Mouse (Mus musculus): ENCODE results near the gene Ttl.

The Ttl gene

DNA sequence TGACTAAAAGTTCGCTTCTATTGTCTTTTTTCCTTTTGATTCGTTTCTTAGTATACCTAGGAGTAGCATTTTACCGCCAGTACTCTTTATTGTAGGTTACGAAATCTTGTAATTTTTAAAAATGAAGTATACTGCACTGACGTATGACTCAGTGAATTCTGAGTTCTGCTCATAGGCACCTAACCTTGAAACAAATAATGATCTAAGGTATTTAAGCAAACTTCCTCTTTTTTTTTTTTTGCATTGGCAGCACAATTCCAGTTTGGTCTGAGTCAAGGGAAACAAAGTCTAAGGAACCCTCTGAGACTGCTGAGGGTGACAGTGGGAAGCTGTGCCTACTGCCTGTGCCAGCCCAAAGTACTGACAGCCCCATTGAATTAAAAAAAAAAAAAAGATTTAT, 17.8 kb downstream of the Ttl start:
- DNase-seq (ENCODE audit: extremely low read depth, low read depth, low spot score) = no peak

DNA sequence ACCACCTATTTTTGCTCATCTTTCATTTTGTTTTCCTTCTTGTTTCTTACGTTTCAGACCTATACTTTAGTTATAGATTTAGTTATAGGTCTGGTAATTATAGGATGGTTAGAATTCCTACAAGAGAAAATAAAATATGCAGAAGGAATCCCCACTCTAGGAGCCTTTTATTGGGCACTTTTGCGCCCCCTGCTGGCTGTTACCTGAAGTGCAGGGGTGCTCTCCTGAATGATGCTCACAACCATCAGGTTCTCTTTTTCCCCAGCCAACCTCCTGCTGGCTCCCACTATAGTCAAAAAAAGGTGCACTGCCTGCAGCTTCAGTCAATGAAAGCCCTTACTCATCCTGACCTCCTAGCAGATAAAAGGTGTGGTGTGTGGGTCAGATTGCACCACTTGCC, 19.2 kb downstream of the Ttl start:
- no peak for DNase-seq (ENCODE audit: extremely low read depth, low read depth, low spot score)

DNA sequence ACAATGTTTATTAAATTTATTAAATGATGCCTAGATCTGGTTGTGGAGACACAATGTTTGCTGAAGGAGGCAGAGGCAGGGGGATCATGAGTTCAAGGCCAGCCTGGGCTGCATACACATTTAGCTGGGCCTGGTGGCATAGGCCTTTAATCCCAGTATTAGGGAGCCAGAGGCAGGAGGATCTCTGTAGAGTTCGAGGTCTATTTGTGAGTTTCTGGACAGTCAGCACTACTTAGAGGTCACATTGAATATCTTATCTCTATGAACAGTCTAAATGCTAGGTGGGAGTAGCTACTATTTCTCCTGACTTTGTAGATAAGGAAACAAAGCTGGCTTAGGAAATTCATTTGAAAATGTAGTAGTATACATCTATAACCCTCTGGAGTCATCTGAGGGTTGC, 21.8 kb downstream of the Ttl start:
- no peak for DNase-seq (ENCODE audit: extremely low read depth, low read depth, low spot score)

DNA sequence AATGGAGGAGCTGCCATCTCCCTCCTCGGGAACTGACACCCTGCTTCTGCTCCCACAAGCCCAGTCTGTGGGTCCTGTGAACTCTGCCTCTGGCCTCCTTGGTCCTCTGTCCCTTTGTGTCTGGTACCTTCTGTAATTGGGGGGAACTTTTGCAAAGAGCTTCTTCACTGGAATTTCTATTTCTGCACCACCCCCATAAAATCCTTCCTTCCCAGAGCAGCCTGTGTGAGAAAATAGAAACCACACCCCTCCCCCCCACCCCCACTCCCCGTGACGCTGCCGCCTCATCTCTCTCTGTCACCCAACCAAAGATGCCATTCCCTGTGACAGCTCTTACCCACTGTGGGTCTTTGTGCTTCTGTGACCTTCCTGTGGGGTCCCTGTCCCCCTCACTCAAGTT, 24.6 kb downstream of the Ttl start:
- no peak for DNase-seq (ENCODE audit: extremely low read depth, low read depth, low spot score)

DNA sequence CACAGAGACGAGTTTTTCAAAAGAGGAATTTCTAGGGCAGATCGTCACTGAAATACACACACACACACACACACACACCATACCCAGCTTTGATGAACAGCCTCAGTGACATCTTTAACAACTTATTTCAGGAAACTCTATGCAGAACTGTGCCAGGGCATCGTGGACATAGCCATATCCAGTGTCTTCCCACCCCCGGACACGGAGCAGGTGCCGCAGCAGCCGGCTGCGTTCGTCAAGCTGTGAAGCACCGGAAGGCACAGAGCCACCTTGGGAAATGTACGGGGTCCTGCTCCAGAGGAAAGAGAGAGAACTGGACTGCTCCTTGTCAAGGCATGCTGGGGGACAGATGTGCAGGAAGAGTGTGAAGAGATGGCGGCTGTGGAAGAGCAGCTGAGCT, 27.1 kb downstream of the Ttl start:
- DNase-seq (ENCODE audit: extremely low read depth, low read depth, low spot score) = no peak

DNA sequence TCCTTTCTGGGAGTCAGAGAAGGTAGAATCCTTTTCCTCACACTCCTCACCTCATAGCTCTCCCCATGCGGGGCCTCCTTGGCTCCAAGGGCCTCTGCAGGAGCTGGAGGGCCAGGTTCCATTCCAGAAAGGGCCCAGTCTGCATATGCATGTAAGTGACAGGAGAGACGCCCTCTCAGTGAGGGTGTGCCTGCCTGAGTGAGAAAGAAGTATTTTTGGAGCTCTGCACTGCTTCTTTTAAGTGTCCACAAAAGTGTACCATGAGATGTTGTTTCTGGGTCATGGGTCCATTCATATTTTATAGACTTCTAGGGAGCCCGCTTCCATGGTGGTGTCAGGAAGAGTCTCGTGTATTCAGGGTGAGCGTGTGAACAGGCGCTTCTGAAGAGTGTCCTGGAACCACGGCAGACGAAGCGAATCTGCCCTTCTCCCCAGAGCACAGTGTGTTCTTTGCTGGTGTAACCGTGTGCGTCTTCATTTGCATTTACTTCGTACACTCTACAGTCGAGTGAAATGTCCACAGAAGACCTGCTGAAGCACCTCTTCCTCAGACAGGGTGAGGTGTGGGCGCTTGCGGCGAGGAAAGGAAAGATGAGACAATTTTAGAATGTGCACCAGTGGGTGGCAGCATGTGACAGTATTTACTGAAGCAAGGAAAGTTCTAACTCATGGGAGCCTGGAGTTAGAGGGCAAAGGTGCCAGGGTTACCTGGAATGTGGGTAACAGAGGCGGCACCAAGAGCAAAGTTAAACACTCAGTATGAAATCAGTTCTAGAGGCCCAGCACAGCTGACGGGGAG, 28.4 kb downstream of the Ttl start:
- no peak for DNase-seq (ENCODE audit: extremely low read depth, low read depth, low spot score)

DNA sequence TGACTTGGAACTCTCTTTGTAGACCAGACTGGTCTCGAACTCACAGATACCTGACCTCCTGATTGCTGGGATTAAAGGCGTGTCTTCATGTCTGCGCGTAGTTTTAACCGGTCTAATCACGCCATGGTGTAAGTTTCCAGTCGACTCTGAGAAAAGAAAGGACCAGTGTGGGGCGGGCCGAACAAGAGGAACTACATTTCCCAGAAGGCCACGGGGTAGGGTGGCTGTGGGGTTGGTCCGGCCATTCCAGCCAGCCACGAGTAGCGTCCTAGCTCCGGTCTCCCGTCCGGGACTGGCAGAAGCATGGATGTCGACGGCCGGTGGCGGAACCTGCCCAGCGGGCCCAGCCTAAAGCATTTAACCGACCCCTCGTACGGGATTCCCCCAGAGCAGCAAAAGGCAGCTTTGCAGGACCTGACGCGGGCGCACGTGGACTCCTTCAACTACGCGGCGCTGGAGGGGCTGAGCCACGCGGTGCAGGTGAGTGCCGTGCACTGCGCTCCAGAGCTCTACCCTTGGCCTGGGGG, 35.1 kb downstream of the Ttl start, which contains the start of gene Polr1b:
Polr1b (plus strand) TSS at position 212 of the 527 bp plus-strand sequence.
- peak; percentile 54 for DNase-seq (ENCODE audit: extremely low read depth, low read depth, low spot score)

DNA sequence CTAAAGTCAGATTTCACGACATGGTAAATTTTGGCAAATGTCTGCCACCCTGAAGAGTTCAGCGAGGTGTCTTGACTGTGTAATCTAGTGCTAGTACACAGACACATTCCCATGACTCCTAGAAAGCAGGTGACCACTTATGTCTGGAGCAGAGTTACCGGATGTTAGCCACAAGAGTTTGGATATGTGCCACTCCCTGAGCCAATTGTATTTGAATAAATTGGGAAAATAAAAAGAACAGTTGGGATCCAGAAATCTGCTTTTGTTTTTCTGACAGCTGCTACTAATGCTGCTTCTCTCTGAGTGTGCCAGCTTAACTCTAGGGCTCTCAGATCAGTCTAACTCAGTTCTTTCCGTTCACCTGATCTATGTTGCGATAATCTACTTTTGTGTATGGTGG, 47.2 kb downstream of the Ttl start:
- DNase-seq (ENCODE audit: extremely low read depth, low read depth, low spot score) = no peak

DNA sequence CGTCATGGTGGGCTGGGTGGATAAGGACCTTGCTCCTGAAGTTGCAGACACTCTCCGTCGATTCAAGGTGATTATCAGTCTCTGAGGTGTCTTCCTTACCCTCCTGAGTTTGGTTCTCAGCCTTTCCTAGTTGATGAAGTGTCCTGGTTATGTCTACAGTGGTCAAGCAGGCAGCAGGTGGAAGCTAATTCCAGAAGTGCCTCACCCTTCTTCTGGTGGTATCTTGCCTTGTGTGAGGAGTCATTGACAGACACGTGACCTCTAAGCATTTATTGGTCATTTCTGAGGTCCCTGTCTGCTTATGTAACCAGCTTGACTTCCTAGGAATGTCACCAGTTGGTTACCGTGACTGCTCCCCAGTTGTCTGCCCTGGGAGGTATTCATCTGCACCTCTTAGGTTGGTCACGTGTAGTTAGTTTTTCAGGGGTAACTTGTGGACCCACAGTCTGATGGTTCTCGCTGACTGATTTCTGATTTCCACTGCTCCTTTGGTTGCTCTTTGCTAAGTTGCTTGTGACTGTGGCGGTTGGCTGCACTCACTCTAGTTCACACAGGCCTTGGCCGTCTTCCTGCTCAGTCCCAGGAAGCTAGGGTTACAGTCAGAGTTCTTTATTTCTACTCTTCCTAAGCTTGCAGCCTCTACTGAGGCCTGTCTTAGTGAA, 50.1 kb downstream of the Ttl start:
- no peak for DNase-seq (ENCODE audit: extremely low read depth, low read depth, low spot score)

DNA sequence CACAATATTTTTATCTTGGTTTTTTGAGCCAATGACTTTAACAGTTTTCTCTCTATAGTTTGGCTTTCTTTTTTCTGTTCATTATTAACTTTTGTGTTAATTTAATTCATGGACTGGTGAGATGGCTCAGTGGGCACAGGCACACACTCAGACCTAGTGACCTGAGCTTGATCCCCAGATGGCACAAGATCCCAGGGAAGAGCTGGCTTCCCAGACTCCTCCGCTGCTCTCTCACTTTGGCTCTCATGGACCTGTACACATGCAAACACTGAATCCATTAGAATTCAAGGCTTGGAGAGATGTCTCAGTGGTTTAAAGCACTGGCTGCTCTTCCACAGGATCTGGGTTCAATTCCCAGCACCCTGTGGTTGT, 50.6 kb downstream of the Ttl start:
- DNase-seq (ENCODE audit: extremely low read depth, low read depth, low spot score) = no peak

DNA sequence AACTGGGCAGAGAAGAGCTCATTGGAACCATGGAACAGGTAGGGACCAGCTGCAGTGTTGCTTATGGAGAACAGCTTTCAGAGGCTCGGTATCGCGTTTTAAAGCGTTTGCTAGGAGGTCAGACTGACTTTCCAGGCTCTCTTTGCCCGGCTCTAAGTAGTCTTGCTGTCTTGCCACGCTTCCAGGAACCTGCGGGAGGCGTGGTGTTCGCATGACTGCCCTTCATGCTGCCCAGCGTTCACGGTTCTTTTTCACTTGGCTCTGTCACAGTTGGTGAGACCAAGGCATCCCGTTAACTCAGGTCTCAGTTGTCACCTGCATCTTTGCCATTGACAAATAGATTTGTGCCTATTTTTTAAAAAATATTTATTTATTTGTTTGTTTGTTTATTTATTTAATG, 52.3 kb downstream of the Ttl start:
- no peak for DNase-seq (ENCODE audit: extremely low read depth, low read depth, low spot score)

DNA sequence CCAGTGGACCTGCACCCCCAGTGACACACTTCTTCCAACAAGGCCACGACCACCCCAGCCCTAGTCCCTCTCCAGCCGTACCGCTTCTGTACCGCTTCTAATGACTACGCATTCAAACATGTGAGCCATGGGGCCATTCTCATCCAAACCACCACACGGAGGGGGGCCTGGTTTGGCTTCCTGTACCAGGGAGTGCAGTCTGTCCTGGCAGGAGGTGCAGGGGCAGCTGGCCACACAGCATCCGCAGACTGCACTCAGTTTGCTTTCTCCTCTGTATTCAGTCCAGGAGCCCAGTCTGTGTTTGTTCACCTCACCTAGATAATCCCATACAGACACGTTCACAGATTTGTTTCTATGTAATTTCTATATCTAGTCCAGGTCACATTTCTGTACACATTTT, 56.2 kb downstream of the Ttl start:
- DNase-seq (ENCODE audit: extremely low read depth, low read depth, low spot score) = no peak

DNA sequence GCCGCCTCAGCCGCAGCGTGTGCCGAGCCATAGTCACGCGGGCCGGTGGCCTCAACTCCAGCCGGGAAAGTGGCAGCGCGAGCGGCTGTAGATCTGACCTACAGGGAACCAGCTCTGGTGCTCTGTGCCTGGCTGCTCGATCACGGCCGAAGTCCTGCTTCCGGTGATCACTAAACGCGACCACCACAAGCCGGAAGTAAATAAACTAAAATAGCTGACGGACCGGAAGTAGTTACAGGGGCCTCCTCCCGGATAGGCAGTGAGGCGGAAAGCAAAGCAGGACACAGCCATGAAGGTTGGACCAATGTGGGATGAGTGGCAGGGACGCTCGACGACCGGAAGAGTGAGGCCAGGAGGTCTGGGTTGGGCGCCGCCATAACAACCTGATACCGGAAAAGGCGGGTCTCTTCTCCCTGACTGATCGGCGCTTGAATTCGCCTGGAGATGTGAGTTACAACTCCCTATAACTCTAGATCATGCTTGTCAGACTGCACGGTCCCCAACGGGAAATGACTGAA, 63.7 kb downstream of the Ttl start, which contains the start of gene Chchd5:
Chchd5 (plus strand) TSS at position 289 of the 518 bp plus-strand sequence.
- peak; percentile 70 for DNase-seq (ENCODE audit: extremely low read depth, low read depth, low spot score)

DNA sequence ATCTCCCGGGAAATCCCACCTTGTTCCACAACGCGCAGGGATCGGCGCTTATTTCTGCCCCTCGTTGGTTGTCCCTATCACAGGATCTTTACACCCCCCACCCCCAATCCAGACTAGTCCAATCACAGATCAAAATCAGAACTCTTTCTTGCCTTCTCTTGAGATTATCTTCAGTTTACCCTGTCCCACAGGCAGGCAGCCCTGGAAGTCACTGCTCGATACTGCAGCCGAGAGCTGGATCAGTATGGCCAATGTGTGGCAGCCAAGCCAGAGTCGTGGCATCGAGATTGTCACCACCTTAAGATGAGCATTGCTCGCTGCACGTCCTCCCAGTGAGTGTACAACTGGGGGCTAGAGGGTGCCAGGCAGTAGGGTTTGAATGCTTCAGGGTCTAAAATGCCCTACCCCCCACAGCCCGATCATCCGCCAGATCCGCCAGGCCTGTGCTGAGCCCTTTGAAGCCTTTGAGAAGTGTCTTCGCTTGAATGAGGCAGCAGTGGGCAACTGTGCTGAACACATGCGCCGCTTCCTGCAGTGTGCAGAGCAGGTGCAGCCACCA, 64.3 kb downstream of the Ttl start:
- DNase-seq (ENCODE audit: extremely low read depth, low read depth, low spot score) = no peak

DNA sequence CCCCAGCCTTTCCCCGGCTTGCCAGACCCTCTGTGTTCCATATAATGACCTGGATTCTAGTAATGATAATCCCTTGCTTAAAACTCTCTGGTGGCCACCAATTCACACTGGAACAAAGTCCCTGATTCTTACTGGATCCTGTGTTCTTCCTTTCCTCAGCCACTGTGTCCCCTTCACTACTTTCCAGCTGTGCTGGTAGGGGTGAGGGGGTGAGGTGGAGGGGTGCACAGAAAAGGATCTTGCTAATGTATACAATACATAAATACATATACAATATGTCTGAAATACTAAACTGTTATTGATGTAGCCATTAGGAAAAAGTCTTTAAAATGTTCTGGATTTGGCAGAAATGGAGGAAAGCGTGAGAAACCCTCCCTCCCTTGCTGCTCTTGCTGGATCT, 65.0 kb downstream of the Ttl start:
- DNase-seq (ENCODE audit: extremely low read depth, low read depth, low spot score) = no peak

DNA sequence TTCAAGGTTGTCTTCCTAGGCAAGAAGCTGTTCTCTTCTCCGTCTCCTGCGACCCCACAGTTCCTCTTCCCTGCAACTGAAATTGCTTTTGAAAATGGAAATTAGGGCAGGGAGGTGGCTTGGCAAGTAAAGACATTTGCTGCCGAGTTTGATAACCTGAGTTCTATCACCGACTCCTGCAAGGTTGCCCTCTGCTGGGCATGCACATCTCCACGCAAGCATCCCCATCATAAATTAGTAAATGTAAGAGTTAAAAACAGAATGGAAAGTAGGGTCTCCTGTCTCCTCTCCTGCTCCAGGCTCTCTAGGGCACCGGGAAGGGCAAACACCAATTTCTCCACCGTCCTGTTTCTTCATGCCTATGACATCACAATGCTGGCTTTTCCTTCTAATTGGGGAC, 66.5 kb downstream of the Ttl start:
- no peak for DNase-seq (ENCODE audit: extremely low read depth, low read depth, low spot score)

DNA sequence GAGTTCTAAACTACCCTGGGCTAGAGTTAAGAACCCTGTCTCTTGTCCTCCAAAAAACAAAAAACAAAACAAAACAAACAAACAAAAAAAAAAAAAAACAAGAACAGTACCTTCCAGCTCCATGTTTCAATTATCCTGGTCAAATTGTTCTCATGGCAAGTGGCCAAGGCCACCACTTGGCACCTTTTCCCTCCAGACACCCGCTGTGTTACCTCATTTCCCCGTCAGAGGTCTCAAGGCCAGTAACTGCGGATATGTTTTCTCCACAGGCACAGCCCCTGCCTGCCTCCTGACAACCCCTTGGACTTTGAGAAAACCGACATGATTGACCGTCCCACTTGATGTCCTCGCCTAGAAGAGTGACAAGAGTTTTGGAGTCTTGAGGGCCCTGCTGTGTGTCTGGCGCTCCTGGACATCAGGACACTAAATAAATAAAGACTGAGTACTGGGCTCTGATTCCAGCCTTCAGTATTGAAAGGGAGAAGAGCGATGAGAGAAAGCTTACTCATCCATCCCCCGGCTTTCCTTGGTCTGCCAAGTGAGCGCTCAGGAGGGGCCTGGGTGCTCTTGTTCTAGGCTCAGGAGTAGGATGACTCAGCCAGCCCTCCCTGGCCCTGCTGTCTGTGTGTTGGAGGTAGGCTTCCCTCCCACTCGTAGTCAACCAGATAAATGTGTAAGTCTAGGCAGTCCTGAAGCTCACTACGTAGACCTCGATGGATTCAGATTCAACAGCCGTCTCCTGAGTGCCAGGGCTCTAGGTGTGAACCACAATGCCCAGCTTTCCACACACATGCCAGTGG, 67.5 kb downstream of the Ttl start:
- DNase-seq (ENCODE audit: extremely low read depth, low read depth, low spot score) = no peak

DNA sequence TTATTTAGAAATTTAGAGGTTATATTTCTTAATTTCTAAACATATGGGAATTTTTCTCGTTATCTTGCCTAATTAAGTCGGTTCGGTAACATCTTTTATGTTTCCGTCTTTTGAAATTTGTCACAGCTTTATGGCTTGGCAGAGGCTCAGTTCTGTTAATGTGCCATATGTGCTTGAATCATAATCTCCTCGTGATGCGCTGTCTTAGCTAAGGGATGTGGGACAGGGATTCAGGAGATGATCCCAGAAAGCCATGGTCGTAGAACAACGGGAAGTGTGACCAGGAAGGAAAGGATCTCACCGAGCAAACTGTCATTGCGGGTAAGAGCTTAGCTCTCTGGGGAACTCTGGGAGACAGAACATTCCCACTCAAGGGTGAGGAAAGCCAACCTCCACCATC, 74.2 kb downstream of the Ttl start:
- DNase-seq (ENCODE audit: extremely low read depth, low read depth, low spot score) = no peak

Measured in fat pad, adult 2 months (tissue).